Mouse (Mus musculus) embryonic facial prominence, embryonic 11.5 days (tissue): ENCODE data around the gene Ppp6r2. TPM values are rescaled to one million over a fixed set of nuclear protein-coding genes. Genes with fewer than 3 reads are reported as not detected.
A peak's percentile ranks its signal among the peaks of the same experiment; 100 is the strongest.

Source experiments
- ATAC-seq: fragments of 200-750 bp; cut with Nextera tagmentation; replicated peaks from 2 replicates; pipeline ENCODE4 v1.8.0; 2017; ENCODE audit warnings: low read depth; ENCODE audit not compliant: insufficient number of reproducible peaks, low FRiP score, low TSS enrichment
- DNase-seq: peaks from one replicate; pipeline ENCODE4 v3.0.0-alpha.2; 2015; ENCODE audit warnings: low spot score
- H3K27ac ChIP-seq: fragments of 300-500 bp; sonication (generic); replicated peaks from 2 replicates; pipeline ENCODE4 v1.5.1; 2014; ENCODE audit warnings: mild to moderate bottlenecking, low read depth, low read length, control low read depth
- H3K27me3 ChIP-seq: fragments of 300-500 bp; sonication (generic); 2 replicates; pipeline ENCODE4 v1.6.1; 2014; ENCODE audit warnings: mild to moderate bottlenecking, low read length, moderate library complexity, mixed read lengths; ENCODE audit not compliant: control insufficient read depth, insufficient read depth
- H3K36me3 ChIP-seq: fragments of 300-500 bp; sonication (generic); replicated peaks from 2 replicates; pipeline ENCODE4 v1.6.1; 2014; ENCODE audit warnings: low read depth, mild to moderate bottlenecking, low read length, moderate library complexity, mixed read lengths; ENCODE audit not compliant: control insufficient read depth, insufficient read depth
- H3K4me1 ChIP-seq: fragments of 300-500 bp; sonication (generic); 2 replicates; pipeline ENCODE4 v1.6.1; 2014; ENCODE audit warnings: low read length, mixed read lengths; ENCODE audit not compliant: control insufficient read depth, insufficient read depth
- H3K4me2 ChIP-seq: fragments of 300-500 bp; sonication (generic); 2 replicates; pipeline ENCODE4 v1.6.1; 2014; ENCODE audit warnings: low read depth, mild to moderate bottlenecking, control low read depth, low read length, moderate library complexity
- H3K4me3 ChIP-seq: fragments of 300-500 bp; sonication (generic); 2 replicates; pipeline ENCODE4 v1.5.1; 2014; ENCODE audit warnings: low read depth, low read length, control low read depth
- H3K9ac ChIP-seq: fragments of 300-500 bp; sonication (generic); replicated peaks from 2 replicates; pipeline ENCODE4 v1.6.1; 2014; ENCODE audit warnings: mild to moderate bottlenecking, control low read depth, low read length
- H3K9me3 ChIP-seq: fragments of 300-500 bp; sonication (generic); replicated peaks from 2 replicates; pipeline ENCODE4 v1.6.1; 2016; ENCODE audit warnings: mild to moderate bottlenecking, low read length, inconsistent platforms, mixed read lengths; ENCODE audit not compliant: control insufficient read depth
- WGBS: fragments of 180-500 bp; shearing (Covaris S2); extraction: QIAGEN DNeasy Blood & Tissue Kit; methylation state at CpG from one replicate; pipeline ENCODE4 v1.1.7; 2014; 5-methylcytosine and 5-hydroxymethylcytosine counted together
- polyA plus RNA-seq: library from polyadenylated mRNA; unstranded; fragments of >200 nt; fragmentation: Nextera tagmentation; extraction: Ambion mirVana; gene quantifications from 2 replicates; pipeline ENCODE4 v1.2.1, GENCODE M21; 2014

Gene Ppp6r2
- polyA plus RNA-seq, 1 experiment from 2014 or later = 25.1 TPM

GRCm38 (mm10) chr15:89173024-89173905, 38.1 kb upstream of the Ppp6r2 start:
- 0 out of 2 replicates have a peak overlapping the region, but pooled peaks have one; percentile 4 for H3K27ac ChIP-seq
- 0 out of 2 replicates have a peak, but pooled peaks cover 2% of the 10 kb centered on the region for H3K36me3 ChIP-seq
- H3K9ac ChIP-seq = peak overlapping the region; percentile 63
- peak overlapping the region; percentile 55 for H3K4me3 ChIP-seq
- WGBS = under 1% methylated on average over 61 of the region's 65 CpGs
- H3K4me1 ChIP-seq = peaks cover 25% of the 10 kb centered on the region
- no peaks in the 10 kb centered on the region for H3K9me3 ChIP-seq
- H3K4me2 ChIP-seq = peak overlapping the region; percentile 100
- peak; percentile 73 for DNase-seq
- no peaks in the 10 kb centered on the region for H3K27me3 ChIP-seq
- ATAC-seq = peak; percentile 22

- Histone ChIP-seq H3K36me3 (0 out of 2 replicates have a peak, but pooled peaks cover 2% of the 10 kb centered on the region), H3K27ac (peak overlapping the region; percentile 4; the same call in 1 of the 2 replicates), H3K27me3 (no peaks in the 10 kb centered on the region), H3K4me1 (peaks cover 30% of the 10 kb centered on the region), H3K4me2 (peak overlapping the region; percentile 100), H3K9me3 (no peaks in the 10 kb centered on the region), H3K9ac (peak overlapping the region; percentile 63), H3K4me3 (peak overlapping the region; percentile 55)
- ATAC-seq = peak; percentile 25
- DNase-seq = peak; percentile 71
- 0% methylated on average over 15 of the region's 15 CpGs for whole genome bisulfite sequencing
These were observed 37.5 kb upstream of the Ppp6r2 start for GRCm38 (mm10) chr15:89173906-89174214.

GRCm38 (mm10) chr15:89174889-89175339, 36.4 kb upstream of the Ppp6r2 start:
- H3K9me3 ChIP-seq = no peaks in the 10 kb centered on the region
- H3K36me3 ChIP-seq = 0 out of 2 replicates have a peak, but pooled peaks cover under 1% of the 10 kb centered on the region
- H3K4me1 ChIP-seq = peaks cover 23% of the 10 kb centered on the region
- DNase-seq (no peak), ATAC-seq (no peak)
- 64% methylated on average over 11 of the region's 11 CpGs for WGBS
- H3K27ac ChIP-seq = no peak overlapping the region
- no peak overlapping the region for H3K4me3 ChIP-seq
- no peak overlapping the region for H3K9ac ChIP-seq
- no peak overlapping the region; the same call in 1 of the 2 replicates for H3K4me2 ChIP-seq
- no peaks in the 10 kb centered on the region for H3K27me3 ChIP-seq

- Histone ChIP-seq H3K4me3 (no peak overlapping the region), H3K4me1 (peaks cover 19% of the 10 kb centered on the region), H3K4me2 (no peak overlapping the region), H3K36me3 (no peaks in the 10 kb centered on the region), H3K27me3 (no peaks in the 10 kb centered on the region), H3K9ac (no peak overlapping the region), H3K9me3 (no peaks in the 10 kb centered on the region), H3K27ac (no peak overlapping the region)
- no peak for ATAC-seq
- no peak for DNase-seq
- 83% methylated on average over 13 of the region's 13 CpGs for WGBS
These were observed 35.8 kb upstream of the Ppp6r2 start for GRCm38 (mm10) chr15:89175411-89176155.

GRCm38 (mm10) chr15:89177121-89177520, 34.2 kb upstream of the Ppp6r2 start:
- no peaks in the 10 kb centered on the region for H3K9me3 ChIP-seq
- DNase-seq (no peak), ATAC-seq (no peak)
- H3K4me1 ChIP-seq = peaks cover 19% of the 10 kb centered on the region
- H3K27me3 ChIP-seq = no peaks in the 10 kb centered on the region
- no peaks in the 10 kb centered on the region for H3K36me3 ChIP-seq
- WGBS = 19% methylated on average over 5 of the region's 5 CpGs
- no peak overlapping the region for H3K4me3 ChIP-seq
- H3K9ac ChIP-seq = no peak overlapping the region
- H3K27ac ChIP-seq = no peak overlapping the region
- H3K4me2 ChIP-seq = no peak overlapping the region

- no peak for DNase-seq
- no peak for ATAC-seq
- no peak overlapping the region; the same call in 1 of the 2 replicates for H3K4me3 ChIP-seq
- WGBS = 76% methylated on average over 4 of the region's 4 CpGs
- no peak overlapping the region for H3K27ac ChIP-seq
- H3K36me3 ChIP-seq = no peaks in the 10 kb centered on the region
- no peak overlapping the region for H3K9ac ChIP-seq
- no peaks in the 10 kb centered on the region for H3K27me3 ChIP-seq
- no peak overlapping the region for H3K4me2 ChIP-seq
- no peaks in the 10 kb centered on the region for H3K9me3 ChIP-seq
- peaks cover 19% of the 10 kb centered on the region for H3K4me1 ChIP-seq
These were observed 33.6 kb upstream of the Ppp6r2 start for GRCm38 (mm10) chr15:89177576-89178259.

GRCm38 (mm10) chr15:89178260-89178860, 33.0 kb upstream of the Ppp6r2 start:
- ATAC-seq (no peak), DNase-seq (no peak)
- 0 out of 2 replicates have a peak overlapping the region, but pooled peaks have one; percentile 23 for H3K27ac ChIP-seq
- H3K9me3 ChIP-seq = no peaks in the 10 kb centered on the region
- peaks cover 18% of the 10 kb centered on the region for H3K4me1 ChIP-seq
- H3K4me3 ChIP-seq = peak overlapping the region; percentile 73
- H3K36me3 ChIP-seq = no peaks in the 10 kb centered on the region
- peak overlapping the region; percentile 83 for H3K4me2 ChIP-seq
- no peaks in the 10 kb centered on the region for H3K27me3 ChIP-seq
- peak overlapping the region; percentile 83 for H3K9ac ChIP-seq
- WGBS = 67% methylated on average over 7 of the region's 7 CpGs
